Mouse (Mus musculus) limb, embryonic 11.5 days (tissue): Measurements from ENCODE around the gene Efcab2. TPM values are rescaled to one million over a fixed set of nuclear protein-coding genes. Genes with fewer than 3 reads are reported as not detected.

Source experiments
- ATAC-seq: fragments of 200-750 bp; cut with Nextera tagmentation; 2 replicates; pipeline ENCODE4 v1.8.0; 2017; ENCODE audit warnings: low read depth; ENCODE audit not compliant: insufficient number of reproducible peaks, low FRiP score, low TSS enrichment
- DNase-seq: peaks from one replicate; pipeline ENCODE4 v3.0.0-alpha.2; 2015; ENCODE audit warnings: low spot score
- H3K27ac ChIP-seq: fragments of 300-500 bp; sonication (generic); replicated peaks from 2 replicates; pipeline ENCODE4 v1.5.1; 2014; ENCODE audit warnings: low read depth, mild to moderate bottlenecking, low read length
- H3K27me3 ChIP-seq: fragments of 300-500 bp; sonication (generic); 2 replicates; pipeline ENCODE4 v1.6.1; 2014; ENCODE audit warnings: mild to moderate bottlenecking, low read length, mixed read lengths; ENCODE audit not compliant: control insufficient read depth, insufficient read depth
- H3K36me3 ChIP-seq: fragments of 300-500 bp; sonication (generic); 2 replicates; pipeline ENCODE4 v1.6.1; 2014; ENCODE audit warnings: mild to moderate bottlenecking, low read length, moderate library complexity, mixed read lengths; ENCODE audit not compliant: control insufficient read depth, insufficient read depth
- H3K4me1 ChIP-seq: fragments of 300-500 bp; sonication (generic); 2 replicates; pipeline ENCODE4 v1.6.1; 2014; ENCODE audit warnings: low read length, mixed read lengths; ENCODE audit not compliant: control insufficient read depth, insufficient read depth
- H3K4me2 ChIP-seq: fragments of 300-500 bp; sonication (generic); 2 replicates; pipeline ENCODE4 v1.6.1; 2014; ENCODE audit warnings: low read depth, mild to moderate bottlenecking, moderate library complexity; ENCODE audit not compliant: severe bottlenecking
- H3K4me3 ChIP-seq: fragments of 300-500 bp; sonication (generic); 2 replicates; pipeline ENCODE4 v1.5.1; 2014; ENCODE audit warnings: low read depth, low read length
- H3K9ac ChIP-seq: fragments of 300-500 bp; sonication (generic); 2 replicates; pipeline ENCODE4 v1.6.1; 2014; ENCODE audit warnings: mild to moderate bottlenecking, low read length
- H3K9me3 ChIP-seq: fragments of 300-500 bp; sonication (generic); 2 replicates; pipeline ENCODE4 v1.6.1; 2016; ENCODE audit warnings: low read length; ENCODE audit not compliant: control insufficient read depth
- WGBS: fragments of 180-500 bp; shearing (Covaris S2); extraction: QIAGEN DNeasy Blood & Tissue Kit; methylation state at CpG from one replicate; pipeline ENCODE4 v1.1.7; 2014; 5-methylcytosine and 5-hydroxymethylcytosine counted together
- microRNA-seq: library from miRNA; unstranded; fragments of <30 nt; microRNA quantifications from one replicate; pipeline ENCODE4, GENCODE M21; 2016
- polyA plus RNA-seq: library from polyadenylated mRNA; unstranded; fragments of >200 nt; fragmentation: Nextera tagmentation; extraction: Ambion mirVana; gene quantifications from 2 replicates; pipeline ENCODE4 v1.2.1, GENCODE M21; 2014

Gene Efcab2
- polyA plus RNA-seq, 1 experiment from 2014 or later = 5.4 TPM

- H3K27me3 ChIP-seq = no peaks in the 10 kb centered on the region
- under 1% methylated on average over 52 of the region's 59 CpGs for WGBS
- H3K4me3 ChIP-seq = peak overlapping the region; percentile 71
- H3K36me3 ChIP-seq = no peaks in the 10 kb centered on the region
- H3K9ac ChIP-seq = peak overlapping the region; percentile 81
- peaks cover 24% of the 10 kb centered on the region for H3K4me1 ChIP-seq
- DNase-seq = no peak
- peak overlapping the region; percentile 100 for H3K4me2 ChIP-seq
- H3K27ac ChIP-seq = peak overlapping the region; percentile 97
- no peaks in the 10 kb centered on the region for H3K9me3 ChIP-seq
- peak; percentile 23 for ATAC-seq
Observed at GRCm38 (mm10) chr1:178527547-178528361, 121.9 kb downstream of the Efcab2 start.

GRCm38 (mm10) chr1:178528431-178529351, 122.8 kb downstream of the Efcab2 start, which contains the start of gene Kif26b:
Kif26b (plus strand) TSS chr1:178529125.
- Histone ChIP-seq H3K27me3 (no peaks in the 10 kb centered on the region), H3K9me3 (no peaks in the 10 kb centered on the region), H3K36me3 (no peaks in the 10 kb centered on the region), H3K4me1 (peaks cover 15% of the 10 kb centered on the region), H3K4me3 (peak within 1 kb of the TSS; percentile 71), H3K27ac (peak within 1 kb of the TSS; percentile 97), H3K9ac (peak within 1 kb of the TSS; percentile 81), H3K4me2 (peak within 1 kb of the TSS; percentile 100)
- under 1% methylated on average over 89 of the region's 92 CpGs for WGBS
- ATAC-seq (peak; percentile 62), DNase-seq (peak; percentile 86)

GRCm38 (mm10) chr1:178529512-178530300, 123.8 kb downstream of the Efcab2 start:
- H3K9me3 ChIP-seq = no peaks in the 10 kb centered on the region
- H3K4me1 ChIP-seq = peaks cover 15% of the 10 kb centered on the region
- peak overlapping the region; percentile 100 for H3K4me2 ChIP-seq
- H3K9ac ChIP-seq = peak overlapping the region; percentile 81
- H3K27me3 ChIP-seq = no peaks in the 10 kb centered on the region
- no peaks in the 10 kb centered on the region for H3K36me3 ChIP-seq
- ATAC-seq (no peak), DNase-seq (peak; percentile 65)
- peak overlapping the region; percentile 97 for H3K27ac ChIP-seq
- WGBS = under 1% methylated on average over 38 of the region's 38 CpGs
- peak overlapping the region; percentile 71 for H3K4me3 ChIP-seq

GRCm38 (mm10) chr1:178530301-178531078, 124.6 kb downstream of the Efcab2 start:
- no peaks in the 10 kb centered on the region for H3K9me3 ChIP-seq
- DNase-seq (peak; percentile 91), ATAC-seq (no peak)
- H3K27ac ChIP-seq = peak overlapping the region; percentile 97
- peak overlapping the region; percentile 71 for H3K4me3 ChIP-seq
- no peaks in the 10 kb centered on the region for H3K27me3 ChIP-seq
- no peaks in the 10 kb centered on the region; the same call in 1 of the 2 replicates for H3K36me3 ChIP-seq
- H3K9ac ChIP-seq = peak overlapping the region; percentile 81
- H3K4me2 ChIP-seq = peak overlapping the region; percentile 100
- WGBS = under 1% methylated on average over 62 of the region's 62 CpGs
- peaks cover 15% of the 10 kb centered on the region for H3K4me1 ChIP-seq

Small RNA genes within 50 kb of the gene (microRNA-seq; reads per million reads assigned to microRNA genes)
- gene Gm27458 = not detected

Other genes starting within 250 kb of the Efcab2 start
- 14.7 and 15.6 TPM in 2 replicates for gene Desi2, start 218.7 kb upstream of the Efcab2 start, polyA plus RNA-seq
- 106 and 110 TPM in 2 replicates for gene Cox20, start 87.0 kb upstream of the Efcab2 start, polyA plus RNA-seq
- 842 and 961 TPM in 2 replicates for gene Hnrnpu, start 68.3 kb upstream of the Efcab2 start, polyA plus RNA-seq
- 23.7 and 29.7 TPM in 2 replicates for gene Kif26b, start 123.0 kb downstream of the Efcab2 start, polyA plus RNA-seq